11 mouse cellular contexts compared by ENCODE assay signal in genomic region chr2:137938831-137939480, GRCm38 (mm10).
DNase-seq lines count a peak whose midpoint lies in the region; ATAC-seq lines count a peak whose summit lies in the region.
"Had no signal": no experiment of that assay in that cellular context is flagged by ENCODE, and none has a peak within 500 bp of the region (broad histone marks: within the 10 kb centered on the region; RNA-seq: fewer than 3 reads in every experiment).

No protein-coding gene starts in this region.

- H3K9ac ChIP-seq in hindbrain, embryonic 14.5 days: no peak overlapping the region
- no peak overlapping the region for H3K9ac ChIP-seq in liver, embryonic 12.5 days
- H3K9ac ChIP-seq: liver, postnatal 0 days had no signal

- peak; percentile 83; the same call in 1 of the 2 replicates for ATAC-seq in hindbrain, embryonic 14.5 days (ENCODE audit: low FRiP score)
- ATAC-seq in liver, embryonic 12.5 days: no peak
- ATAC-seq: liver, postnatal 0 days had no signal

- no peaks in the 10 kb centered on the region for H3K36me3 ChIP-seq in heart, embryonic 10.5 days
- H3K36me3 ChIP-seq in hindbrain, embryonic 14.5 days (replicated peaks; ENCODE audit: control insufficient read depth, insufficient read depth): no peaks in the 10 kb centered on the region
- no peaks in the 10 kb centered on the region for H3K36me3 ChIP-seq in liver, embryonic 12.5 days

- intact Hi-C loops in gastrocnemius, postnatal 14 days (cut with DNase I; ENCODE audit: low total_unique reads): no loop called here

- H3K27ac ChIP-seq in heart, embryonic 10.5 days: peak overlapping the region; percentile 22
- no peak overlapping the region for H3K27ac ChIP-seq in hindbrain, embryonic 14.5 days
- no peak overlapping the region for H3K27ac ChIP-seq in liver, embryonic 12.5 days

- 30% methylated on average over 7 of the region's 7 CpGs for WGBS in heart, embryonic 10.5 days
- WGBS in hindbrain, embryonic 14.5 days: 10% methylated on average over 7 of the region's 7 CpGs
- WGBS in liver, embryonic 12.5 days (ENCODE audit: insufficient replicate concordance): 29% methylated on average over 7 of the region's 7 CpGs

- H3K4me1 ChIP-seq in heart, embryonic 10.5 days: peaks cover 17% of the 10 kb centered on the region; the same call in 1 of the 2 replicates
- 0 out of 2 replicates have a peak, but pooled peaks cover 5% of the 10 kb centered on the region for H3K4me1 ChIP-seq in hindbrain, embryonic 14.5 days (replicated peaks; ENCODE audit: control insufficient read depth, insufficient read depth, low read length)
- no peaks in the 10 kb centered on the region for H3K4me1 ChIP-seq in liver, embryonic 12.5 days

- peak; percentile 21 for DNase-seq in adrenal gland, adult 2 months
- no peak for DNase-seq in adrenal gland, adult 18-20 months (ENCODE audit: low spot score in 2 of 2)
- peak; percentile 17 for DNase-seq in adipocyte (ENCODE audit: low spot score)
- DNase-seq in heart, embryonic 10.5 days (ENCODE audit: low spot score): peak; percentile 78
- peak; percentile 43 for DNase-seq in hindbrain, embryonic 14.5 days (ENCODE audit: low spot score)
- no peak for DNase-seq in gastrocnemius, postnatal 14 days
- DNase-seq in layer of hippocampus, adult 8-10 months (ENCODE audit: low spot score in 2 of 2): no peak
- DNase-seq: kidney, adult 2 months; liver, postnatal 0 days; right cerebral cortex, adult 18-20 months had no signal

- H3K27me3 ChIP-seq in heart, embryonic 10.5 days (ENCODE audit: insufficient read depth, poor library complexity, severe bottlenecking): no peaks in the 10 kb centered on the region
- no peaks in the 10 kb centered on the region for H3K27me3 ChIP-seq in hindbrain, embryonic 14.5 days (ENCODE audit: control insufficient read depth, insufficient read depth, low read length)
- no peaks in the 10 kb centered on the region for H3K27me3 ChIP-seq in liver, embryonic 12.5 days (replicated peaks)

- H3K4me3 ChIP-seq in heart, embryonic 10.5 days: no peak overlapping the region
- H3K4me3 ChIP-seq in hindbrain, embryonic 14.5 days (replicated peaks; ENCODE audit: low read length): no peak overlapping the region
- no peak overlapping the region for H3K4me3 ChIP-seq in liver, embryonic 12.5 days

- H3K4me2 ChIP-seq in hindbrain, embryonic 14.5 days (replicated peaks): no peak overlapping the region
- H3K4me2 ChIP-seq in liver, embryonic 12.5 days: no peak overlapping the region

- H3K9me3 ChIP-seq in heart, embryonic 10.5 days: no peaks in the 10 kb centered on the region
- no peaks in the 10 kb centered on the region for H3K9me3 ChIP-seq in hindbrain, embryonic 14.5 days (ENCODE audit: control insufficient read depth, low read length)
- no peaks in the 10 kb centered on the region for H3K9me3 ChIP-seq in liver, embryonic 12.5 days (replicated peaks)

Comparison
In these comparisons a context has a peak if more than half of its experiments do, and no peak if none do; other contexts are left out.
1. DNase-seq: peak in adrenal gland, adult 2 months (single experiment), adipocyte (single experiment), heart, embryonic 10.5 days (single experiment) and hindbrain, embryonic 14.5 days (single experiment); none in adrenal gland, adult 18-20 months (0 of 2), gastrocnemius, postnatal 14 days (single experiment) and layer of hippocampus, adult 8-10 months (0 of 2).